Comparison of ENCODE assay signal across 17 mouse cellular contexts in genomic region chr9:111473686-111474457, GRCm38 (mm10). TPM values are rescaled to one million over a fixed set of nuclear protein-coding genes. Genes with fewer than 3 reads are reported as not detected.
DNase-seq lines count a peak whose midpoint lies in the region; ATAC-seq and TF ChIP-seq lines count a peak whose summit lies in the region.
"Had no signal": no experiment of that assay in that cellular context is flagged by ENCODE, and none has a peak within 500 bp of the region (broad histone marks: within the 10 kb centered on the region; RNA-seq: fewer than 3 reads in every experiment).

No protein-coding gene starts in this region.

- H3K9ac ChIP-seq in liver, postnatal 0 days (replicated peaks), result no peak overlapping the region
- no peak overlapping the region for H3K9ac ChIP-seq in liver, embryonic 12.5 days
- no peak overlapping the region for H3K9ac ChIP-seq in hindbrain, embryonic 15.5 days
- no peak overlapping the region for H3K9ac ChIP-seq in neural tube, embryonic 12.5 days
- H3K9ac ChIP-seq: embryonic facial prominence, embryonic 12.5 days; forebrain, embryonic 12.5 days; heart, embryonic 12.5 days had no signal

- no peaks in the 10 kb centered on the region for H3K27me3 ChIP-seq in liver, postnatal 0 days (ENCODE audit: insufficient read depth, low read length)
- H3K27me3 ChIP-seq in liver, embryonic 12.5 days (replicated peaks), result no peaks in the 10 kb centered on the region
- no peaks in the 10 kb centered on the region for H3K27me3 ChIP-seq in hindbrain, embryonic 15.5 days
- no peaks in the 10 kb centered on the region for H3K27me3 ChIP-seq in neural tube, embryonic 12.5 days (replicated peaks)
- H3K27me3 ChIP-seq: embryonic facial prominence, embryonic 12.5 days; heart, embryonic 12.5 days had no signal

- WGBS in liver, postnatal 0 days (ENCODE audit: insufficient replicate concordance), result 68% methylated on average over 21 of the region's 21 CpGs
- WGBS in liver, embryonic 12.5 days (ENCODE audit: insufficient replicate concordance), result 71% methylated on average over 21 of the region's 21 CpGs
- 40% methylated on average over 21 of the region's 21 CpGs for WGBS in hindbrain, embryonic 15.5 days
- 53% methylated on average over 21 of the region's 21 CpGs for WGBS in neural tube, embryonic 12.5 days

- no peak overlapping the region for H3K4me3 ChIP-seq in liver, postnatal 0 days (ENCODE audit: low read depth, low read length)
- no peak overlapping the region for H3K4me3 ChIP-seq in liver, embryonic 12.5 days
- H3K4me3 ChIP-seq in hindbrain, embryonic 15.5 days, result no peak overlapping the region
- H3K4me3 ChIP-seq in neural tube, embryonic 12.5 days, result no peak overlapping the region
- H3K4me3 ChIP-seq: embryonic facial prominence, embryonic 12.5 days; forebrain, embryonic 12.5 days; heart, embryonic 12.5 days; megakaryocyte, embryonic 14.5 days had no signal

- TF ChIP-seq CTCF in liver, postnatal 0 days (IDR thresholded peaks at IDR 0.05; ENCODE audit: low read depth), result no peak

- TF ChIP-seq EP300 in liver, postnatal 0 days (IDR thresholded peaks at IDR 0.05; ENCODE audit: low read depth), result no peak

- H3K4me2 ChIP-seq in liver, postnatal 0 days (ENCODE audit: low read depth, low read length), result no peak overlapping the region
- H3K4me2 ChIP-seq in liver, embryonic 12.5 days, result no peak overlapping the region
- H3K4me2 ChIP-seq in hindbrain, embryonic 15.5 days, result no peak overlapping the region
- H3K4me2 ChIP-seq in neural tube, embryonic 12.5 days (replicated peaks), result 0 out of 2 replicates have a peak overlapping the region, but pooled peaks have one; percentile 16
- H3K4me2 ChIP-seq: embryonic facial prominence, embryonic 12.5 days; forebrain, embryonic 12.5 days; heart, embryonic 12.5 days had no signal

- DNase-seq in liver, postnatal 0 days, result no peak
- peak; percentile 94 for DNase-seq in kidney, adult 9 months
- DNase-seq in frontal cortex, postnatal 25 days (ENCODE audit: low spot score in 2 of 2), result no peak
- DNase-seq: adrenal gland, postnatal 14 days; cerebellum, postnatal 25 days; lung, adult 18-20 months; right cerebral cortex, adult 18-20 months; thymus, postnatal 14 days had no signal

- peak; percentile 62; the same call in 1 of the 2 replicates for ATAC-seq in liver, postnatal 0 days
- ATAC-seq in liver, embryonic 12.5 days, result no peak
- no peak for ATAC-seq in hindbrain, embryonic 15.5 days (ENCODE audit: low FRiP score, low read depth)
- ATAC-seq in neural tube, embryonic 12.5 days (ENCODE audit: low FRiP score, low read depth), result peak; percentile 82; the same call in 1 of the 2 replicates
- ATAC-seq in erythroblast, adult 5-6 weeks (replicated peaks; ENCODE audit: low FRiP score, poor library complexity, severe bottlenecking), result no peak

- H3K9me3 ChIP-seq in liver, postnatal 0 days (ENCODE audit: low read length), result no peaks in the 10 kb centered on the region
- H3K9me3 ChIP-seq in liver, embryonic 12.5 days (replicated peaks), result no peaks in the 10 kb centered on the region
- H3K9me3 ChIP-seq in hindbrain, embryonic 15.5 days, result no peaks in the 10 kb centered on the region
- no peaks in the 10 kb centered on the region for H3K9me3 ChIP-seq in neural tube, embryonic 12.5 days
- H3K9me3 ChIP-seq: embryonic facial prominence, embryonic 12.5 days; forebrain, embryonic 12.5 days; heart, embryonic 12.5 days; megakaryocyte, embryonic 14.5 days had no signal

- H3K27ac ChIP-seq in liver, postnatal 0 days (ENCODE audit: low read depth), result peak overlapping the region; percentile 29; the same call in 1 of the 2 replicates
- H3K27ac ChIP-seq in liver, embryonic 12.5 days, result no peak overlapping the region
- H3K27ac ChIP-seq in hindbrain, embryonic 15.5 days (replicated peaks), result peak overlapping the region; percentile 44; the same call in 1 of the 2 replicates
- H3K27ac ChIP-seq in neural tube, embryonic 12.5 days, result no peak overlapping the region
- H3K27ac ChIP-seq: embryonic facial prominence, embryonic 12.5 days; forebrain, embryonic 12.5 days had no signal

- no peaks in the 10 kb centered on the region; the same call in 1 of the 2 replicates for H3K4me1 ChIP-seq in liver, postnatal 0 days (ENCODE audit: insufficient read depth)
- H3K4me1 ChIP-seq in liver, embryonic 12.5 days, result no peaks in the 10 kb centered on the region
- H3K4me1 ChIP-seq in hindbrain, embryonic 15.5 days (replicated peaks), result peaks cover 32% of the 10 kb centered on the region
- peaks cover 10% of the 10 kb centered on the region; the same call in 1 of the 2 replicates for H3K4me1 ChIP-seq in neural tube, embryonic 12.5 days
- H3K4me1 ChIP-seq: heart, embryonic 12.5 days; megakaryocyte, embryonic 14.5 days had no signal

- no peaks in the 10 kb centered on the region for H3K36me3 ChIP-seq in liver, postnatal 0 days (replicated peaks; ENCODE audit: insufficient read depth, low read length)
- H3K36me3 ChIP-seq in liver, embryonic 12.5 days, result no peaks in the 10 kb centered on the region
- no peaks in the 10 kb centered on the region for H3K36me3 ChIP-seq in hindbrain, embryonic 15.5 days
- H3K36me3 ChIP-seq in neural tube, embryonic 12.5 days, result no peaks in the 10 kb centered on the region
- H3K36me3 ChIP-seq: embryonic facial prominence, embryonic 12.5 days; forebrain, embryonic 12.5 days; heart, embryonic 12.5 days had no signal

RNA-seq across cellular contexts. Expression of gene Dclk3, which starts 35.0 kb away (rescaled TPM):
- 0.27 and 0.32 TPM in 2 replicates for polyA plus RNA-seq in liver, postnatal 0 days (2015; fragmentation: Nextera tagmentation; extraction: Ambion mirVana)
- 0.07 and 0.13 TPM in 2 replicates for polyA plus RNA-seq in liver, embryonic 12.5 days (2016; fragmentation: Nextera tagmentation; extraction: Ambion mirVana)
- 6.7 and 7.6 TPM in 2 replicates for polyA plus RNA-seq in hindbrain, embryonic 15.5 days (2015; fragmentation: Nextera tagmentation; extraction: Ambion mirVana)
- polyA plus RNA-seq in neural tube, embryonic 12.5 days (2016; fragmentation: Nextera tagmentation; extraction: Ambion mirVana), result 6.7 and 7.6 TPM in 2 replicates
- not detected in 2 replicates for total RNA-seq in erythroblast, adult 5-6 weeks (2015; ENCODE audit: low replicate concordance)
- not detected in 2 replicates for total RNA-seq in erythroblast, adult 5-6 weeks (2017; ENCODE audit: low replicate concordance)
- total RNA-seq: hematopoietic stem cell, adult 5-6 weeks had no signal

Comparison
In these comparisons a context has a peak if more than half of its experiments do, and no peak if none do; other contexts are left out.
1. ATAC-seq: peak in liver, postnatal 0 days (single experiment) and neural tube, embryonic 12.5 days (single experiment); none in liver, embryonic 12.5 days (single experiment), hindbrain, embryonic 15.5 days (single experiment) and erythroblast, adult 5-6 weeks (single experiment).
2. H3K27ac ChIP-seq: peak in liver, postnatal 0 days (single experiment) and hindbrain, embryonic 15.5 days (single experiment); none in liver, embryonic 12.5 days (single experiment) and neural tube, embryonic 12.5 days (single experiment).